Mouse (Mus musculus): ENCODE measurements around the gene Cmya5.

GRCm38 (mm10) chr13:93070406-93070805, 74.1 kb downstream of the Cmya5 start:
- TF ChIP-seq CTCF (IDR thresholded peaks at IDR 0.05; ENCODE audit: control insufficient read depth, insufficient read depth, insufficient read length) (no peak), USF1 (IDR thresholded peaks at IDR 0.05; ENCODE audit: low read depth) (no peak), MYOD1 (IDR thresholded peaks at IDR 0.05; ENCODE audit: control insufficient read depth, insufficient read length, low read depth) (no peak), MYOG (IDR thresholded peaks at IDR 0.05; ENCODE audit: control insufficient read depth, extremely low read depth, insufficient read length) (no peak), CEBPB (IDR thresholded peaks at IDR 0.05; ENCODE audit: low read depth) (no peak), MAX (IDR thresholded peaks at IDR 0.05) (no peak)
